In the genomic region with DNA sequence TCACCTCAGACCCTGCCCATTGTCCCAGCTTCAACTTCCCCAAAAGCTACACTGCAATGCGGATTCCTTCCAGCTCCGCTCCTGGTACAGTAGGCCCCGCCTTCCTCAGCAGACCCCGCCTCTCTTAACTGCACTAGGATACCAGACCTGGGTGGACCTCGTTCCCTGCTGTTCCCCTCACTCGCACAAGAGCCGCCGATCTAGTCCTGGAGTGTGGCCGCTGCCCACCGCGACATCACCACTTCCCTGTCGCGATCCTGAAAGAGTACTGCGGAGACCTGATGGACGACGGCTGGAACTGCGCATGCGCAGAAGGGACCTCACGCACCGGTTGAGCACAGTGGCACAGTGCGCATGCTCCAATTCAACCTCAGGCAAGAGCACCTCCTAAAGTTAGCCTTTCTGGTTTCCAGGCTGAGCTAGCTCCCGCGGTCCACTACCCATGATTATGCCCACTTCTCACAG, we compare ENCODE assay signal across 8 mouse cellular contexts. TPM values are rescaled to one million over a fixed set of nuclear protein-coding genes. Genes with fewer than 3 reads are reported as not detected.
DNase-seq lines count a peak whose midpoint lies in the region; ATAC-seq lines count a peak whose summit lies in the region.

A gene (minus strand): TSS at position 393 of the 465 bp plus-strand sequence.

- H3K4me2 ChIP-seq in intestine, embryonic 14.5 days (ENCODE audit: low read length), result peak within 1 kb of the TSS; percentile 94

- peaks cover 12% of the 10 kb centered on the region for H3K4me1 ChIP-seq in intestine, embryonic 14.5 days (replicated peaks; ENCODE audit: control insufficient read depth, insufficient read depth, low read length)

- DNase-seq in adrenal gland, adult (ENCODE audit: inconsistent age in 2 of 2, low spot score in 1 of 2), result peak; percentile 97 to 100
- DNase-seq in embryo, embryonic 10.5 days (ENCODE audit: low spot score), result peak; percentile 98
- peak; percentile 90 for DNase-seq in gastrocnemius, postnatal 25 days
- DNase-seq in intestine, embryonic 14.5 days (ENCODE audit: low spot score), result peak; percentile 99
- peak; percentile 97 to 98 for DNase-seq in left cerebral cortex, postnatal 14 days (ENCODE audit: low spot score in 2 of 2)
- DNase-seq in mesoderm, embryonic 11.5 days (ENCODE audit: low read depth, low spot score), result peak; percentile 98
- peak; percentile 93 to 94 for DNase-seq in right cerebral cortex, postnatal 36 days (ENCODE audit: low spot score in 2 of 2)
- DNase-seq in yolk sac, embryonic 10.5 days (ENCODE audit: low spot score), result peak; percentile 95

- under 1% methylated on average over 23 of the region's 23 CpGs for WGBS in intestine, embryonic 14.5 days

- H3K36me3 ChIP-seq in intestine, embryonic 14.5 days (ENCODE audit: control insufficient read depth, insufficient read depth, low read length), result peaks cover 56% of the 10 kb centered on the region

- no peaks in the 10 kb centered on the region for H3K27me3 ChIP-seq in intestine, embryonic 14.5 days (replicated peaks; ENCODE audit: control insufficient read depth, insufficient read depth, low read length)

- H3K9ac ChIP-seq in intestine, embryonic 14.5 days (ENCODE audit: low read length), result peak within 1 kb of the TSS; percentile 65

- intact Hi-C loops in left cerebral cortex, postnatal 14 days (cut with DNase I), result no loop called here

- H3K9me3 ChIP-seq in intestine, embryonic 14.5 days (ENCODE audit: control insufficient read depth, low read length), result no peaks in the 10 kb centered on the region

- H3K4me3 ChIP-seq in intestine, embryonic 14.5 days (ENCODE audit: low read depth, low read length), result peak within 1 kb of the TSS; percentile 94

- peak; percentile 82 for ATAC-seq in intestine, embryonic 14.5 days (replicated peaks; ENCODE audit: low FRiP score, low TSS enrichment, low read depth)

- peak within 1 kb of the TSS; percentile 79 for H3K27ac ChIP-seq in intestine, embryonic 14.5 days (ENCODE audit: low read depth)

RNA-seq across cellular contexts. Expression of the gene that starts here (rescaled TPM):
- 10 to 100 TPM in 1 of 2 experiments, 1 to 10 TPM in 1; 9.0 to 10.5 TPM for total RNA-seq in gastrocnemius, postnatal 25 days (2021)
- 57.2 and 67.8 TPM in 2 replicates for polyA plus RNA-seq in intestine, embryonic 14.5 days (2014; fragmentation: Nextera tagmentation; extraction: Ambion mirVana)
- 100 to 1,000 TPM; 127 to 140 TPM for total RNA-seq in left cerebral cortex, postnatal 14 days (2021)

Comparison
In these comparisons a context has a peak if more than half of its experiments do, and no peak if none do; other contexts are left out.
1. Peak in every context shown above with its lines: DNase-seq, ATAC-seq, H3K4me3 ChIP-seq and H3K27ac ChIP-seq.
2. RNA of the gene that starts here (total RNA-seq): 127 to 140 TPM in left cerebral cortex, postnatal 14 days; 9.0 to 10.5 TPM in gastrocnemius, postnatal 25 days; every median in the first group is over 10 times any median in the second.